Mouse (Mus musculus) forebrain, embryonic 15.5 days (tissue): ENCODE data around the gene Trappc3l. TPM values are rescaled to one million over a fixed set of nuclear protein-coding genes. Genes with fewer than 3 reads are reported as not detected.
"Not testable (repeated sequence)": the region's sequence is repeated elsewhere in the genome, so short reads cannot be mapped to it uniquely, and the experiment has no call there.

Experiments
- ATAC-seq: fragments of 200-750 bp; cut with Nextera tagmentation; replicated peaks from 2 replicates; pipeline ENCODE4 v1.8.0; 2017; ENCODE audit warnings: mild to moderate bottlenecking, moderate TSS enrichment, moderate library complexity
- H3K27ac ChIP-seq: fragments of 300-500 bp; sonication (generic); replicated peaks from 2 replicates; pipeline ENCODE4 v1.5.1; 2015; ENCODE audit warnings: mild to moderate bottlenecking, inconsistent platforms
- H3K27me3 ChIP-seq: fragments of 300-500 bp; sonication (generic); 2 replicates; pipeline ENCODE4 v1.6.1; 2015; ENCODE audit warnings: inconsistent platforms
- H3K36me3 ChIP-seq: fragments of 300-500 bp; sonication (generic); 2 replicates; pipeline ENCODE4 v1.6.1; 2015; ENCODE audit warnings: mild to moderate bottlenecking, inconsistent platforms
- H3K4me1 ChIP-seq: fragments of 300-500 bp; sonication (generic); 2 replicates; pipeline ENCODE4 v1.6.1; 2015; ENCODE audit warnings: inconsistent platforms
- H3K4me2 ChIP-seq: fragments of 300-500 bp; sonication (generic); replicated peaks from 2 replicates; pipeline ENCODE4 v1.6.1; 2015; ENCODE audit warnings: mild to moderate bottlenecking, inconsistent platforms
- H3K4me3 ChIP-seq: fragments of 300-500 bp; sonication (generic); 2 replicates; pipeline ENCODE4 v1.5.1; 2015; ENCODE audit warnings: mild to moderate bottlenecking, inconsistent platforms
- H3K9ac ChIP-seq: fragments of 300-500 bp; sonication (generic); replicated peaks from 2 replicates; pipeline ENCODE4 v1.6.1; 2015; ENCODE audit warnings: mild to moderate bottlenecking, inconsistent platforms
- H3K9me3 ChIP-seq: fragments of 300-500 bp; sonication (generic); 2 replicates; pipeline ENCODE4 v1.6.1; 2016; ENCODE audit warnings: inconsistent platforms
- WGBS: fragments of 180-500 bp; shearing (Covaris S2); methylation state at CpG from one replicate; pipeline ENCODE4 v1.1.7; 2015; ENCODE audit warnings: mixed read lengths; 5-methylcytosine and 5-hydroxymethylcytosine counted together
- polyA plus RNA-seq: library from polyadenylated mRNA; unstranded; fragments of >200 nt; fragmentation: Nextera tagmentation; extraction: Ambion mirVana; gene quantifications from 2 replicates; pipeline ENCODE4 v1.2.1, GENCODE M21; 2015

Trappc3l gene
- not detected in 2 replicates for polyA plus RNA-seq

- H3K9ac ChIP-seq = no peak within 1 kb of the TSS
- H3K4me3 ChIP-seq = no peak within 1 kb of the TSS
- no peaks in the 10 kb centered on the region for H3K36me3 ChIP-seq
- peak; percentile 57 for ATAC-seq
- no peaks in the 10 kb centered on the region for H3K9me3 ChIP-seq
- no peak within 1 kb of the TSS for H3K4me2 ChIP-seq
- H3K27ac ChIP-seq = 0 out of 2 replicates have a peak within 1 kb of the TSS, but pooled peaks have one; percentile 23
- H3K4me1 ChIP-seq = peaks cover 15% of the 10 kb centered on the region
- no peaks in the 10 kb centered on the region for H3K27me3 ChIP-seq
- 44% methylated on average over 3 of the region's 3 CpGs for WGBS
These were observed at the start of gene Trappc3l for GRCm38 (mm10) chr10:34037401-34037800. Trappc3l (plus strand) TSS chr10:34037597.

DNA sequence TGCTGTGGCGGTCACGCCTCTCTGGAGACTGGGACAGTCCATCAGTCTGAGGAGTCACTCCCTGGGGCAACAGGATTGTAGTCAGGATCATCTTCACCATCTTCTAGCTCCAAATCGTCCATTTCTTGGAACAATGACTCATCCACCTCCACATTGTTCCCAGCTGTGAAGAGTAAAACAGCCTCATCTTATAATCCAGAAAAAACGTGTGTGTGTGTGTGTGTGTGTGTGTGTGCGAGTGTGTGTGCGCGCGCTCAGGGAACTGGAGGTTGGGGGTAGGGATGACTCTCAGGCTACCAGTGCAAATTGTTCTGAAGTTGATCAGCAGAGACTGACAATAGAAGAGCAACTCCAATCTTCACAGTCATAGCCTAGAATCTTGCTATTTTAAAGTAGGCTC, 40.7 kb upstream of the Trappc3l start:
- H3K4me1 ChIP-seq, H3K9me3 ChIP-seq, H3K4me3 ChIP-seq, ATAC-seq, H3K4me2 ChIP-seq, H3K27ac ChIP-seq, H3K27me3 ChIP-seq, H3K9ac ChIP-seq: not testable (repeated sequence)
- 94% methylated on average over 6 of the region's 8 CpGs for WGBS
- H3K36me3 ChIP-seq = peaks cover 72% of the 10 kb centered on the region

GRCm38 (mm10) chr10:33998397-33998796, 39.0 kb upstream of the Trappc3l start:
- Histone ChIP-seq H3K4me1 (no peaks in the 10 kb centered on the region), H3K27ac (no peak overlapping the region), H3K36me3 (peaks cover 67% of the 10 kb centered on the region), H3K4me2 (no peak overlapping the region), H3K9me3 (no peaks in the 10 kb centered on the region), H3K27me3 (no peaks in the 10 kb centered on the region), H3K9ac (no peak overlapping the region), H3K4me3 (no peak overlapping the region)
- ATAC-seq = no peak

DNA sequence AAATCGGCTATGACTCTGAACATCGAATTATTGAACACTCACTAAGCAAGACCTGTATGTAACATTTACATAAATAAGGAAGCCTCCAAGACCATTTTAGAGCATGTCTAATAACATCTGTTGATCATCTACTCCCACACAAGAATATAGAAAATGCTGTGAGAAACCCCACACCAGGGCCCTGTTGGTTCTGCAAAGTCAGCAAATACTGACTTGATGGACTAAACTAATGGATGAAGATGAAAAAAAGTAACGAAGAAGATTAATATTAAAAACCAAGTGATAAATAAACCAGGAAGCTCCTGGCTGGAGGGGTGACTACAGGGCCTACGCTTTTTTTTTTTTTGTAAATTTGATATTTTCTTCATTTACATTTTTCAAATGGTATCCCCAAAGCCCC, 24.8 kb upstream of the Trappc3l start:
- 95% methylated on average over 4 of the region's 4 CpGs for WGBS
- no peak overlapping the region for H3K9ac ChIP-seq
- no peaks in the 10 kb centered on the region for H3K9me3 ChIP-seq
- H3K4me3 ChIP-seq = no peak overlapping the region
- peaks cover 4% of the 10 kb centered on the region; the same call in 1 of the 2 replicates for H3K4me1 ChIP-seq
- no peaks in the 10 kb centered on the region for H3K27me3 ChIP-seq
- H3K4me2 ChIP-seq = no peak overlapping the region
- peaks cover 19% of the 10 kb centered on the region; the same call in 1 of the 2 replicates for H3K36me3 ChIP-seq
- H3K27ac ChIP-seq = no peak overlapping the region
- ATAC-seq = no peak

DNA sequence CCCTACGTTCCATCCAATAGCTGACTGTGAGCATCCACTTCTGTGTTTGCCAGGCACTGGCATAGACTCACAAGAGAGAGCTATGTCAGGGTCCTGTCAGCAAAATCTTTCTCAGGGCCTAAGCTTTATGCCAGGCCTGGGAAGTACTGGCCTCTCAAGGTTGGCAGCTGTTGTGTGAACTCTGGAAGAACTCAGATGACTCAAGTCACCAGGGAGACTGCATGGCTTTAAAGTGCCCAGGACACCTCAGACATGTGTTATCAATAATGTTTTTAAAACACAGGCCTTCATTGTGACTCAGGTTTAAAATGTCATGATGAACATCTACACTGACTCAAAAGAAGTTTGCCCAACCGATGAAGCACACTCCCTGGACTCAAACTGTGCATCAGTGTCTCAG, 24.2 kb upstream of the Trappc3l start:
- Histone ChIP-seq H3K27ac (no peak overlapping the region), H3K4me1 (peaks cover 10% of the 10 kb centered on the region), H3K27me3 (no peaks in the 10 kb centered on the region), H3K36me3 (peaks cover 13% of the 10 kb centered on the region; the same call in 1 of the 2 replicates), H3K9ac (no peak overlapping the region), H3K4me3 (no peak overlapping the region), H3K4me2 (no peak overlapping the region), H3K9me3 (no peaks in the 10 kb centered on the region)
- WGBS = 94% methylated on average over 2 of the region's 2 CpGs
- no peak for ATAC-seq

DNA sequence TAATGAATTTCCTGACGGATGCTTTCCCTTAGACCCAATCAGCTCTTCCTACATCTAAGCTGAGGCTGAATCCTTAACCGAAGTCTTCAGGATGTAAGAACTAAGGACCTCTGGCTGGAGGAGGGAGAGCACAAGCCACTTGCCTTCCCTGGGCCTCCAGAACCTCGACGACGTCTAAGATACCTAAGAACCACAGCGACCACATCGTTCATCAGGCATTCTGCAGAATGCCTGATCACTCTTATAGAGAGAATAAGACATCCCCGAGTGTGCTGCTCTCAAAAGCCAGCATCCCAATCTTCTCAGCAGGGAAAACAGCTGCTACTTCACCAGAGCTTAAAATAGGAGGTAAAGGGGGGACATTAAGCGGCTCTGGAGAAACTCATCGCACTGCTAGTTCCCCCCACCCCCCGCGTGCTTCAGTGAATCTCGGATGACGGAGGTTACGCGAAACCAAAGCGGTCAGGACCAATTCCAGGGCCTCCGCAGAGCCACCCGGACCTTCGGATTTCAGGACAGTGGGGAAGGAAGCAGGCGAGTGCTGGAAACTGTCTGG, 18.6 kb upstream of the Trappc3l start:
- H3K27ac ChIP-seq = peak overlapping the region; percentile 91
- H3K36me3 ChIP-seq = no peaks in the 10 kb centered on the region
- ATAC-seq = no peak; the same call in 1 of the 2 replicates
- no peaks in the 10 kb centered on the region for H3K27me3 ChIP-seq
- peak overlapping the region; percentile 70 for H3K4me2 ChIP-seq
- H3K9me3 ChIP-seq = no peaks in the 10 kb centered on the region
- H3K9ac ChIP-seq = peak overlapping the region; percentile 84
- peaks cover 19% of the 10 kb centered on the region for H3K4me1 ChIP-seq
- under 1% methylated on average over 21 of the region's 21 CpGs for whole genome bisulfite sequencing
- H3K4me3 ChIP-seq = peak overlapping the region; percentile 94

GRCm38 (mm10) chr10:34019302-34020075, 17.9 kb upstream of the Trappc3l start, which contains the start of gene Rwdd1:
Rwdd1 (minus strand) TSS chr10:34019624.
- no peaks in the 10 kb centered on the region for H3K36me3 ChIP-seq
- under 1% methylated on average over 82 of the region's 82 CpGs for WGBS

GRCm38 (mm10) chr10:34030322-34030721, 7.1 kb upstream of the Trappc3l start:
- no peak for ATAC-seq
- Histone ChIP-seq H3K36me3 (no peaks in the 10 kb centered on the region), H3K27ac (no peak overlapping the region), H3K9ac (no peak overlapping the region), H3K27me3 (no peaks in the 10 kb centered on the region), H3K4me3 (no peak overlapping the region), H3K4me2 (no peak overlapping the region), H3K9me3 (no peaks in the 10 kb centered on the region), H3K4me1 (peaks cover 7% of the 10 kb centered on the region)
- 87% methylated on average over 5 of the region's 5 CpGs for WGBS

More at GRCm38 (mm10) chr10:34019302-34020075, 17.9 kb upstream of the Trappc3l start, which contains the start of gene Rwdd1:
- no peaks in the 10 kb centered on the region for H3K27me3 ChIP-seq
- H3K4me2 ChIP-seq = peak within 1 kb of the TSS; percentile 70
- peak within 1 kb of the TSS; percentile 84 for H3K9ac ChIP-seq
- peak within 1 kb of the TSS; percentile 94 for H3K4me3 ChIP-seq
- H3K9me3 ChIP-seq = no peaks in the 10 kb centered on the region
- H3K27ac ChIP-seq = peak within 1 kb of the TSS; percentile 91
- peaks cover 19% of the 10 kb centered on the region for H3K4me1 ChIP-seq
- ATAC-seq = peak; percentile 100

GRCm38 (mm10) chr10:34033630-34034305, 3.6 kb upstream of the Trappc3l start:
- Histone ChIP-seq H3K4me2 (peak overlapping the region; percentile 43), H3K9me3 (no peaks in the 10 kb centered on the region), H3K27me3 (no peaks in the 10 kb centered on the region), H3K9ac (peak overlapping the region; percentile 33; the same call in 1 of the 2 replicates), H3K4me1 (peaks cover 15% of the 10 kb centered on the region), H3K4me3 (0 out of 2 replicates have a peak overlapping the region, but pooled peaks have one; percentile 2), H3K27ac (no peak overlapping the region), H3K36me3 (no peaks in the 10 kb centered on the region)
- ATAC-seq = peak; percentile 88
- WGBS = 23% methylated on average over 22 of the region's 22 CpGs

DNA sequence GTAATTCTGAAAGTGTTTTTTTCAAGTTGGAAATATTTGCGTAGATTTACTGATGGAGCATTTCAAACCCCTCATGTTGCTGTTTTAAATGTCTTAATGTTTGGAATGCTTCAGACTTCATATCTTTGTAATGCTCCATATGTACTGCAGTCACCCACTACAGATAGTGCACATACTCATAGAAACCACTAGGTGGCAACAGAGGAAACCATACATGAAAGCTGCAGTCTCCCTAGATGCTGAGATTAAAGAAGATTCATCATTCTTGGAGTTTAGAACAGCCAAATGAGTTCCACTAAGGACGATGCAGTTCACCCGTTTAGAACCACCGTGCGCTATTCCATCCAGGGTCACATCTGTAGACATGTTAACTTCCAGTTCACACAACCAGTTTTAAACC, 810 bp upstream of the Trappc3l start:
- no peaks in the 10 kb centered on the region for H3K27me3 ChIP-seq
- H3K9me3 ChIP-seq = no peaks in the 10 kb centered on the region
- WGBS = 15% methylated on average over 5 of the region's 5 CpGs
- no peak overlapping the region for H3K4me2 ChIP-seq
- no peaks in the 10 kb centered on the region for H3K36me3 ChIP-seq
- no peak overlapping the region for H3K9ac ChIP-seq
- H3K4me1 ChIP-seq = peaks cover 15% of the 10 kb centered on the region
- no peak overlapping the region for H3K4me3 ChIP-seq
- H3K27ac ChIP-seq = no peak overlapping the region
- peak; percentile 87 for ATAC-seq

DNA sequence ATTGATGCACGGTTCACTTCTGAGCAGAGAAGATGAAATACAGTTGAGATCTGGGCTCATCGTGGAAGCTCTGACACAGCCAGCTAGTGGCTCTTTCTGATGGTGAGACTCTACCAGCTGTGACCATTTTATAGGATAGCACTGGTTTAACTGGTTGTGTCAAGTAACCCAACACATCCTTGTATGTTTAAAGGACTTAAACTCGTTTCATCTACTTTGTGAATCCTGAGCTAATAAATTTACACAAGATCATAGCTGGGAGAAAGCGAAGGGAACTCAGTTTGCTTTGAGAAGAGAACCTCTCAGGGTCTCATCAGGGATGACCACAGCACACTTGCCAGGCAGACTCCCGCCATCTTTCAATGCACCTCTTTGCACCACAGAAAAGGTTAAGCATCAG, 6.8 kb downstream of the Trappc3l start, which contains the start of gene Calhm4:
Gene Calhm4 (minus strand): TSS at position 101 of the 400 bp plus-strand sequence.
- H3K9me3 ChIP-seq = no peaks in the 10 kb centered on the region
- H3K4me1 ChIP-seq = no peaks in the 10 kb centered on the region
- H3K4me3 ChIP-seq = no peak within 1 kb of the TSS
- no peak within 1 kb of the TSS for H3K4me2 ChIP-seq
- H3K27me3 ChIP-seq = no peaks in the 10 kb centered on the region
- WGBS = 93% methylated on average over 5 of the region's 5 CpGs
- H3K27ac ChIP-seq = no peak within 1 kb of the TSS
- no peaks in the 10 kb centered on the region for H3K36me3 ChIP-seq
- no peak for ATAC-seq
- no peak within 1 kb of the TSS for H3K9ac ChIP-seq

DNA sequence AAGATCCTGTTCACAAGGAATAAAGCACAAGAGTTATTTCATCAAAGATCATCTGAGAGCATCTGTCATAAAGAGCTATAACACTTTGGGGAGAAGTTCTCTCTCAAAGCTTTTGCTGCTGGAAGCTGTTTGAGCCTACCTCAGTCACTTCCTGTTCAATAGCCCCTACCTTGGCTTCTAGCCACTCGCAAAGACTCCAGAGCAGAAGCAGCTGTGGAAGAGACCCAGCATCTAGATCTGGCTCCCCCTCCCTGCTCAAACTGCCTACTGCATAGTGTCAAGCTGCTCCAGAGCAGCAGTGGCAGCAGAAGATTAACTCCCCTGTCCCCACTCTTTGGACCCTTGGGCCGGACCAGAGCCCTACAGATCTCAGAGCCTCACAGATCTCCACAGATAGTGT, 16.6 kb downstream of the Trappc3l start:
- H3K9ac ChIP-seq = no peak overlapping the region
- no peak for ATAC-seq
- no peak overlapping the region for H3K4me3 ChIP-seq
- H3K4me1 ChIP-seq = no peaks in the 10 kb centered on the region
- H3K9me3 ChIP-seq = no peaks in the 10 kb centered on the region
- no peak overlapping the region for H3K27ac ChIP-seq
- H3K36me3 ChIP-seq = no peaks in the 10 kb centered on the region
- H3K4me2 ChIP-seq = no peak overlapping the region
- WGBS = 91% methylated on average over 2 of the region's 2 CpGs
- no peaks in the 10 kb centered on the region for H3K27me3 ChIP-seq
